Mouse (Mus musculus) thymus, adult 18-20 months (tissue): ENCODE measurements at regions not wholly inside any gene's neighbourhood (a gene's known extent, or its start where the extent isn't known, plus 50 kb on each side); places are given as distances from the start of the nearest gene placed in this dataset.

ENCODE experiments used
- DNase-seq, 2 experiments: peaks; one replicate each; pipeline ENCODE4 v3.0.0; 2022; ENCODE audit warnings: mixed read lengths in 2 of 2

- DNase-seq: no peak
Observed at GRCm38 (mm10) chr2:33981321-33981720, 93.6 kb upstream of the Mvb12b start.

GRCm38 (mm10) chr2:33980884-33981283, 93.1 kb upstream of the Mvb12b start:
- no peak for DNase-seq

- DNase-seq: no peak
Observed at GRCm38 (mm10) chr2:33979276-33979675, 91.5 kb upstream of the Mvb12b start.

- DNase-seq: no peak
Observed at GRCm38 (mm10) chr2:33978550-33978949, 90.8 kb upstream of the Mvb12b start.

GRCm38 (mm10) chr2:33977576-33978352, 90.0 kb upstream of the Mvb12b start:
- DNase-seq: no peak

GRCm38 (mm10) chr2:33977151-33977550, 89.4 kb upstream of the Mvb12b start:
- DNase-seq: no peak

- DNase-seq: no peak
Observed at GRCm38 (mm10) chr2:33976183-33976582, 88.4 kb upstream of the Mvb12b start.

- no peak for DNase-seq
Observed at GRCm38 (mm10) chr2:33975423-33976127, 87.8 kb upstream of the Mvb12b start.

- no peak for DNase-seq
Observed at GRCm38 (mm10) chr2:33974737-33975422, 87.1 kb upstream of the Mvb12b start.

GRCm38 (mm10) chr2:33974031-33974430, 86.3 kb upstream of the Mvb12b start:
- no peak for DNase-seq

- peak; percentile 64 to 66 for DNase-seq
Observed at GRCm38 (mm10) chr2:33973213-33973834, 85.6 kb upstream of the Mvb12b start.

GRCm38 (mm10) chr2:33966984-33967421, 79.3 kb upstream of the Mvb12b start:
- no peak for DNase-seq

GRCm38 (mm10) chr2:33966389-33966983, 78.7 kb upstream of the Mvb12b start:
- DNase-seq: no peak

GRCm38 (mm10) chr2:33964096-33964495, 76.3 kb upstream of the Mvb12b start:
- no peak for DNase-seq

- DNase-seq: no peak
Observed at GRCm38 (mm10) chr2:33962355-33963037, 74.8 kb upstream of the Mvb12b start.

GRCm38 (mm10) chr2:33961566-33961965, 73.8 kb upstream of the Mvb12b start:
- no peak for DNase-seq

GRCm38 (mm10) chr2:33957754-33958153, 70.0 kb upstream of the Mvb12b start:
- peak in 1 of 2 experiments; percentile 29 for DNase-seq

- peak in 1 of 2 experiments; percentile 36 for DNase-seq
Observed at GRCm38 (mm10) chr2:33944301-33944700, 56.6 kb upstream of the Mvb12b start.

- no peak for DNase-seq
Observed at GRCm38 (mm10) chr2:33942085-33942484, 54.3 kb upstream of the Mvb12b start.

- no peak for DNase-seq
Observed at GRCm38 (mm10) chr2:33941316-33941715, 53.6 kb upstream of the Mvb12b start.

GRCm38 (mm10) chr2:33939836-33940235, 52.1 kb upstream of the Mvb12b start:
- DNase-seq: no peak
